Mouse (Mus musculus): ENCODE results near the gene Gnai3. TPM values are rescaled to one million over a fixed set of nuclear protein-coding genes. Genes with fewer than 3 reads are reported as not detected.

Gnai3 gene
- total RNA-seq, 2 experiments from 2014 or later: 18.3 to 20.0 TPM

Other genes with a start within 250 kb of the Gnai3 start
- 10 to 100 TPM; 71.7 to 74.3 TPM for gene Gstm7, start 214.3 kb downstream of the Gnai3 start, total RNA-seq (2021)
- 1 to 10 TPM; 3.0 to 3.3 TPM for gene Gstm6, start 202.4 kb downstream of the Gnai3 start, total RNA-seq (2021)
- gene Gstm3, start 176.9 kb downstream of the Gnai3 start, total RNA-seq (2021): not detected
- gene Gstm2, start 159.7 kb downstream of the Gnai3 start, total RNA-seq (2021): 100 to 1,000 TPM; 161 to 186 TPM
- 100 to 1,000 TPM; 265 to 324 TPM for gene Gstm1, start 128.2 kb downstream of the Gnai3 start, total RNA-seq (2021)
- gene Gstm4, start 101.3 kb downstream of the Gnai3 start, total RNA-seq (2021): 10 to 100 TPM; 12.3 to 13.3 TPM
- gene Ampd2, start 59.5 kb downstream of the Gnai3 start, total RNA-seq (2021): 1 to 10 TPM; 4.6 to 5.1 TPM
- not detected for gene Gnat2, start 53.4 kb downstream of the Gnai3 start, total RNA-seq (2021)
- gene Gpr61, start 8.7 kb upstream of the Gnai3 start, total RNA-seq (2021): not detected
- gene Amigo1, start 40.2 kb upstream of the Gnai3 start, total RNA-seq (2021): 10 to 100 TPM; 15.1 to 15.5 TPM
- 1 to 10 TPM; 5.3 to 5.5 TPM for gene Cyb561d1, start 55.1 kb upstream of the Gnai3 start, total RNA-seq (2021)
- gene Atxn7l2, start 64.8 kb upstream of the Gnai3 start, total RNA-seq (2021): 1 to 10 TPM; 2.6 to 3.2 TPM
- gene Sypl2, start 80.5 kb upstream of the Gnai3 start, total RNA-seq (2021): under 1 TPM; 0.70 to 0.80 TPM
- 10 to 100 TPM; 54.3 to 55.2 TPM for gene Psma5, start 110.8 kb upstream of the Gnai3 start, total RNA-seq (2021)
- gene Sort1, start 137.9 kb upstream of the Gnai3 start, total RNA-seq (2021): 10 to 100 TPM; 18.7 to 20.3 TPM
- gene Mybphl, start 218.8 kb upstream of the Gnai3 start, total RNA-seq (2021): 10 to 100 TPM; 46.4 to 54.6 TPM
- gene Psrc1, start 237.7 kb upstream of the Gnai3 start, total RNA-seq (2021): under 1 TPM; 0.39 to 0.68 TPM